Mouse (Mus musculus) small intestine, adult 2 months (tissue): ENCODE measurements around the gene 2510039O18Rik.

ENCODE experiments used
- CTCF ChIP-seq: fragments of 200-500 bp; IDR thresholded peaks from 2 replicates; pipeline ENCODE4 v1.5.1; 2012; ENCODE audit warnings: low read depth, mild to moderate bottlenecking, control low read depth, inconsistent platforms, low read length, moderate library complexity, mixed read lengths; ENCODE audit not compliant: insufficient replicate concordance, insufficient read length; ENCODE audit errors: extremely low read depth
- POLR2A ChIP-seq: fragments of 200-500 bp; IDR thresholded peaks from 2 replicates; pipeline ENCODE4 v1.6.1; 2012; ENCODE audit warnings: low read depth, mild to moderate bottlenecking, control low read depth, inconsistent platforms, low read length, moderate library complexity

DNA sequence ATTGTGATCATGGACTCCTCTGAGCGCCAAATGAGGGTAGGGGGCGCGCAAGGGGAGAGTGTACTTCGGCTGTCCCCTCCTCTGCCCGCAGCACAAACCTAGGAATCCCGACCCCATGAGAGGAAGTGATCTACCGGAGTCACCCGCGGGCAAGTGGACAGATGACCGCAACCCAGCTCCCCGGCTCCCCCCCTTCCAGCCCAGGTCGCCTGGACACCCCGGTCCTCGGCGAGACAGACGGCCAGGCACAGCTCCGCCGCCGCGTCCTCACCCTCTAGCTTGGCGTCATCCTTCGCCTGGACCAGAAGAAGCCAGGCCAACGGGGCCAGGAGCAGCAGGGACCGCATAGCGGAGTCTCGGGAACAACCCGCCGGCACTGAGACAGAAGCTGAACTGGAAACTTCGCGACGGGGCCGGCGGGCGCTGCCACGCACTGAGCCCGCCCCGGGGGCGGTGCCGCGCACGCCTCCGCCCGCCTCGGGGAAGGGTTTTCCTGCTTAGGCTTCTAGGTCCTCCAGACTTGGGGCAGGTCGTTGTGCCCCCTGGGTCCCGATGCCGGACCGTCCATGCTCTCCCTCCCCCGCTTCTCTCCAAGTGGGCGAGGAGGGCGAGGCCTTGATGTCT is 4.3 kb upstream of the 2510039O18Rik start, which contains the start of gene Plod1:
- TF ChIP-seq CTCF (no peak), POLR2A (peak; percentile 86)
